17 mouse cellular contexts compared by ENCODE assay signal in the genomic region with DNA sequence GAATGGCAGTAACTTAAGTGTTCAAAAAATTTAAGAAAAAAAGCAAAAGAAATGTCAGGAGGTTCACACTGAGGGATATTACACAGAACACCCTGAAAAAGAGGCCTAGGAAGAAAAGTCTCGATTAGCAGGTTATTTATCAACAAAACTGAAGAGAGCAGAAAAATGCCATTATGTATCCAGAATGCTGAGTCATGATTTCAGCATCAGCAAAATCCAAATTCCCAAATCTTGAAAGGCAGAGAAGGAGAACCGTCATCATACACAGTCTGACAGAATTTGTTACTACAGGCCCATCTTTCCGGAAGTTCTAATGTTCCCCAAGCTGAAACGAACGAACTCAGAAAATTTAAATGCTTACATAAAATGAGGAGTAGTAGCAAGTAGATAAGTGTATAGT.
A peak's percentile ranks its signal among the peaks of the same experiment; 100 is the strongest.
DNase-seq lines count a peak whose midpoint lies in the region; TF ChIP-seq lines count a peak whose summit lies in the region.
"Had no signal": no experiment of that assay in that cellular context is flagged by ENCODE, and none has a peak within 500 bp of the region (broad histone marks: within the 10 kb centered on the region; RNA-seq: fewer than 3 reads in every experiment).

No protein-coding gene starts in this region.

- dilution Hi-C loops in CH12.LX (cut with MboI; ENCODE audit: extremely low pct_ligation_motif_present, extremely low pct_unique_long_range_greater_than_20kb, low sequenced_read_pairs), result no loop called here

- no peak overlapping the region for H3K27ac ChIP-seq in CH12.LX (ENCODE audit: insufficient read depth, low read depth)
- no peak overlapping the region for H3K27ac ChIP-seq in ES-E14 (ENCODE audit: insufficient read depth, low read depth, low read length, poor library complexity, severe bottlenecking)

- H3K27me3 ChIP-seq in CH12.LX (replicated peaks), result no peaks in the 10 kb centered on the region

- no peak for TF ChIP-seq EP300 in CH12.LX (IDR thresholded peaks at IDR 0.05; ENCODE audit: low read length)

- H3K4me1 ChIP-seq in CH12.LX (ENCODE audit: control insufficient read depth in 1 of 2, insufficient read depth in 2 of 2) (no peaks in the 10 kb centered on the region), ES-E14 (ENCODE audit: control insufficient read depth in 2 of 2, insufficient read depth in 2 of 2, low read length in 2 of 2, poor library complexity in 1 of 2) (no peaks in the 10 kb centered on the region)

- H3K36me3 ChIP-seq in CH12.LX (replicated peaks in 1 of 2; ENCODE audit: control insufficient read depth in 1 of 2, insufficient read depth in 1 of 2, low read length in 1 of 2), result no peaks in the 10 kb centered on the region
- H3K36me3 ChIP-seq in ES-E14 (ENCODE audit: control insufficient read depth, insufficient read depth, low read length, poor library complexity, severe bottlenecking), result no peaks in the 10 kb centered on the region
- H3K36me3 ChIP-seq: G1E had no signal

- TF ChIP-seq CTCF in CH12.LX (conservative IDR thresholded peaks at IDR 0.05 in 1 of 2, IDR thresholded peaks at IDR 0.05 in 1 of 2; ENCODE audit: low read depth in 2 of 2, low read length in 2 of 2), result no peak

- no peak overlapping the region for H3K4me2 ChIP-seq in CH12.LX (ENCODE audit: insufficient read depth, low read depth, poor library complexity, severe bottlenecking)

- TF ChIP-seq RAD21 in CH12.LX (IDR thresholded peaks at IDR 0.05; ENCODE audit: low read depth, low read length), result no peak

- no peaks in the 10 kb centered on the region for H3K79me2 ChIP-seq in CH12.LX (replicated peaks; ENCODE audit: control insufficient read depth, extremely low read depth, insufficient read depth, poor library complexity, severe bottlenecking)

- DNase-seq in CH12.LX (ENCODE audit: extremely low read depth) (no peak), ES-E14 (ENCODE audit: low read depth, low spot score) (no peak)
- no peak for DNase-seq in layer of hippocampus, postnatal 36 days
- no peak for DNase-seq in cerebellum, adult 11-12 months
- DNase-seq: adrenal gland, adult 2 months; adrenal gland, adult 8-10 months; adrenal gland, postnatal 10 days; adrenal gland, postnatal 14 days; adrenal gland, postnatal 25 days; adrenal gland, postnatal 36 days; B cell, adult 2 months; cerebellum, adult 11 months; cerebellum, adult 18-20 months; cerebellum, adult 2 months; cerebellum, adult 8-10 months; cerebellum, adult 9-10 months had no signal

- H3K4me3 ChIP-seq in CH12.LX (replicated peaks in 1 of 3; ENCODE audit: low read depth in 2 of 3, low read length in 2 of 3, poor library complexity in 1 of 3), result no peak overlapping the region
- H3K4me3 ChIP-seq in ES-E14 (ENCODE audit: insufficient read depth in 1 of 2, low read depth in 1 of 2, low read length in 2 of 2, poor library complexity in 1 of 2, severe bottlenecking in 1 of 2), result no peak overlapping the region

- no peak for TF ChIP-seq POLR2A in CH12.LX (IDR thresholded peaks at IDR 0.05; ENCODE audit: low read depth, low read length)

- H3K9me3 ChIP-seq in CH12.LX (replicated peaks; ENCODE audit: low read length), result no peaks in the 10 kb centered on the region
- H3K9me3 ChIP-seq in ES-E14 (ENCODE audit: control insufficient read depth, insufficient read depth, low read depth, low read length), result no peaks in the 10 kb centered on the region
- H3K9me3 ChIP-seq: G1E had no signal

- H3K9ac ChIP-seq in CH12.LX (ENCODE audit: insufficient read depth, low read depth), result no peak overlapping the region
- no peak overlapping the region for H3K9ac ChIP-seq in ES-E14 (ENCODE audit: insufficient read depth, low read depth, low read length, poor library complexity, severe bottlenecking)

- in situ Hi-C loops in CH12.LX (cut with MboI; ENCODE audit: low pct_ligation_motif_present, low pct_unique_long_range_greater_than_20kb, low sequenced_read_pairs), result no loop called here
- in situ Hi-C loops in ES-E14 (cut with MboI; ENCODE audit: low sequenced_read_pairs in 2 of 2, unreplicated experiment in 2 of 2), result no loop called here

TF ChIP-seq in CH12.LX, 34 proteins besides CTCF, POLR2A, EP300 and RAD21:
- TF ChIP-seq TCF12 (IDR thresholded peaks at IDR 0.05; ENCODE audit: low read depth, low read length), result no peak
- TF ChIP-seq GABPA (IDR thresholded peaks at IDR 0.05; ENCODE audit: insufficient replicate concordance, low read depth, low read length), result no peak
- no peak for TF ChIP-seq ZNF384 (IDR thresholded peaks at IDR 0.05; ENCODE audit: low read depth, low read length)
- TF ChIP-seq USF1 (IDR thresholded peaks at IDR 0.05; ENCODE audit: low read depth, low read length), result no peak
- TF ChIP-seq UBTF (IDR thresholded peaks at IDR 0.05; ENCODE audit: low read depth, low read length), result no peak
- TF ChIP-seq MAFK (IDR thresholded peaks at IDR 0.05; ENCODE audit: insufficient replicate concordance, low read length), result peak; percentile 61; the same call in 1 of the 2 replicates
- TF ChIP-seq MXI1 (IDR thresholded peaks at IDR 0.05; ENCODE audit: low read depth, low read length), result no peak
- TF ChIP-seq ELF1 (IDR thresholded peaks at IDR 0.05; ENCODE audit: low read depth, low read length), result no peak
- TF ChIP-seq SIN3A (IDR thresholded peaks at IDR 0.05; ENCODE audit: low read length), result no peak

TF ChIP-seq in ES-E14, 5 proteins besides CTCF, POLR2A, EP300 and RAD21:
- TF ChIP-seq MAFK (IDR thresholded peaks at IDR 0.05; ENCODE audit: insufficient read depth, low read depth, low read length) (peak; percentile 69; the same call in 1 of the 2 replicates), ZNF384 (IDR thresholded peaks at IDR 0.05; ENCODE audit: low read depth, low read length) (no peak)
